Mouse (Mus musculus) neural tube, postnatal 0 days (tissue): Measurements from ENCODE around the gene Pdzd9. TPM values are rescaled to one million over a fixed set of nuclear protein-coding genes. Genes with fewer than 3 reads are reported as not detected.

Source experiments
- polyA plus RNA-seq: library from polyadenylated mRNA; unstranded; fragments of >200 nt; fragmentation: Nextera tagmentation; extraction: Ambion mirVana; gene quantifications from 2 replicates; pipeline ENCODE4 v1.2.1, GENCODE M21; 2015

The Pdzd9 gene
- polyA plus RNA-seq, result 0.44 and 0.55 TPM in 2 replicates

DNA sequence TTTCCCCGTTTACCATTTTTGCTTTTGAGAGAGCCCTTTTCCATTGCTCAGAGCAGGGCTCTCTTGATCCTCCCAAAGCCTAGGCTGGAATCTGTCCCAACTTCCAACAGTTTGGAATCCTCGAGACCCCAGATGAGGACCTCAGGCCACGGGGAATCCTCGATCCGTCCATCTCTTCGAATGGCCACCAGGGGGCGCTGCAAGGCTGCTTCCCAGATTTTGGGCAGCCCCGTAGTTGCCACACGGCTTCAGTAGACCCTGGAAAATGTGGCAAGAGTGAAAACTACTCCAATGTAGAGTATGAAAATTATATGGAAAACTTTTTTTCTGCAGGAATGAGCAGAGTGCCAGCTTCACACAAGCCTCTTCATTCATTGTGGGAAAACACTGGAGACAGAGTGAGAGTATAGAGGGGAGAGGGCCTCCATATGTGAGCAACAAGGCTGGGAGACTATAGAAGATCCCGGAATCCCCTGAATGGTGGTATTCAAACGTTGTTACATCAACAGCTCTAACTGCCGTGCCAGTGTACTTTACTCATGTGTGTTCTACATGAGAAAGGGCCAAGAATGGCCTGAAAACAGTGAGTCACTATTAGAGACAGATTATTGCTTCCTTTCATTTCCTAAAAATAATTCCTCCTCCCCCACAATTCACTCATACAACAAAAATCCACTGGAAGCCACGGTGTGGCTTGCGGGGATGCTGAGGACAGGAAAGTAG, at the start of gene Pdzd9:
Gene Pdzd9 (minus strand): TSS at position 191 of the 723 bp plus-strand sequence.

DNA sequence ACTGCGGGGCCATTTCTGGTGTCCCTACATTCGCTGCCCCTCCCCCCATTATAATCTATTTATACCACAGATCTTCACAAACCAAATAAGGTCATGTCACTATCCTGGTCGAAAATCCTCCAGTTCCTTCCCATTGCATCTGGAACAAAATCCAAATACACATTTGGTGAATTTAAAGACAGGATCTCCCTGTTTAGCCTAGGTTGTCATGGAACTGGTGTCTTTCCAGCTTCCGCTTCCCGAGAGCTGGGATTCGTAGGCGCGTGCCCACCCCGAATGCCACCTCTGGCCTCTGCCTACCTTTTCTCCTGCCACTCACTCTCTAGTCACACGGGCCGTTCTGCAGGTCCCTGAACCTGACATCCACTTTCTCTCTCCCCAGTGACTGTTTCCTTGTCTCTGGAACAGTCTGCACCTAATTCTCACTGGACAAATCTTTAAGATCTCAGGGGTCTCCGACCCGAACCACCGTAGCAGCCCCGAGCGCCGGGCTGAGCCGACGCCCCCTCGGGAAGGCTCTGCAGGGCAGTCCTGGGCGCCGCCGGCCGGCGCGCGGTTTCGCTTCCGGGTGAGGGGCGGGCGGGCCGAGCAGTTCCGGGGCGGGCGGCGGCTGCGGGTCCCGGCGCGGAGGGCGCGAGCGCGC, 7.0 kb upstream of the Pdzd9 start, which contains the start of gene Mosmo:
Gene Mosmo (plus strand): TSS at position 618 of the 643 bp plus-strand sequence.

DNA sequence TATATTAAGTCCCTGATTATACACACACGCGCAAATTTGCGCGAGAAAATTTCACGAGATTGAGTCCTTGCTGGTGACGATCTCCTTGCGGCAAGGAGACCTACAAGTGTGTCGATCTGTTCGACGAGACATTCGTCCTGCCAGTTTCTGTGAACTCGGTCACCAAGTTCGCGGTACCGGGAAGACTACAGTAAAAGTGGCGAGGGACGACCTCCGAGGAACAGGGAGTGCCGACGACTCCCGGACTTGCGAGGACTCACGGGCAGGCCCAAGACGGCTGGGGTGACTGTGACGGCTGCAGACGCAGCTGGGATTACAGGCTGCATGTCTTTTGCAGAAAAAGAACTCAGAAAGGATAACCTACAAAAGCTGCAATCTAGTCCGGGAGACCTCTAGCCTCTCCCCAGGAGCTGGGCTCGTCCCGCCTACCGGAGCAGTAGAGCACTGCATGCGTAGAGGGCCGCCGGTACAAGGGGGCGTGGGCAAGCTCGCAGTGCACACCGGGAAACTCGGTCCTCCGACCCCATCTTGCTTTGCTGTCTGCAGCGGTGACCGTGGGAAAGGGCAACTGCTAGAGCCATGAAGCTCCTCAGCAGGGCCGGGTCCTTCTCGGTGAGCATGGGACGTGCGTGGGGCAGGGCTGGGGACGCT, 35.3 kb downstream of the Pdzd9 start, which contains the start of gene Uqcrc2:
Gene Uqcrc2 (plus strand): TSS at position 466 of the 651 bp plus-strand sequence.

Other genes with a start within 250 kb of the Pdzd9 start
- 256 and 268 TPM in 2 replicates for gene Uqcrc2, start 35.2 kb downstream of the Pdzd9 start, polyA plus RNA-seq
- 13.4 and 14.5 TPM in 2 replicates for gene Mosmo, start 7.3 kb upstream of the Pdzd9 start, polyA plus RNA-seq
- 0.98 and 1.6 TPM in 2 replicates for gene Vwa3a, start 69.0 kb upstream of the Pdzd9 start, polyA plus RNA-seq
- gene Gm5737, start 142.0 kb upstream of the Pdzd9 start, polyA plus RNA-seq, result 0.18 and 0.31 TPM in 2 replicates
- 25.6 and 26.8 TPM in 2 replicates for gene Eef2k, start 172.5 kb upstream of the Pdzd9 start, polyA plus RNA-seq
- 17.5 and 19.6 TPM in 2 replicates for gene Polr3e, start 247.4 kb upstream of the Pdzd9 start, polyA plus RNA-seq